Mouse (Mus musculus): ENCODE data around the gene Bsn. TPM values are rescaled to one million over a fixed set of nuclear protein-coding genes. Genes with fewer than 3 reads are reported as not detected.
A peak's percentile ranks its signal among the peaks of the same experiment; 100 is the strongest.

Gene Bsn
- total RNA-seq, 2 experiments from 2014 or later = 0.11 to 0.29 TPM

DNA sequence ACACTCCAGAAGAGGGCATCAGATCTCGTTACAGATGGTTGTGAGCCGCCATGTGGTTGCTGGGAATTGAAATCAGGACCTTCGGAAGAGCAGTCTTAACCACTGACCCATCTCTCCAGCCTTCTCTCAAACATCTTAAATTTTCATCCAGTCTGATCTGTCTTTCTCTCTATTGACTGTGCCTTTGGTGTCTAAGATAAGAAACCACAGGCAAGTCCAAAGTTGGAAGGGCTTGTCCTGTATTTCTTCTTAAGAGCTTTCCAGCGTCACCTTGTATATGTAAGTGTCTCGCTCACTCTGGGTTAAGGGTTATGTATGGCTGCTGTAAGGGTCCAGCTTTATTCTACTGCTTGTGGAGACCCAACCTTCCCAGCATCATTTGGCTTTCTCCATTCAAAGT lies 58.7 kb downstream of the Bsn start:
- DNase-seq = no peak
- intact Hi-C loops (cut with DNase I; ENCODE audit: low total_unique reads) = no loop called here

- DNase-seq = no peak
- intact Hi-C loops (cut with DNase I; ENCODE audit: low total_unique reads) = no loop called here
These were observed 60.9 kb downstream of the Bsn start for GRCm38 (mm10) chr9:108129042-108129948.

DNA sequence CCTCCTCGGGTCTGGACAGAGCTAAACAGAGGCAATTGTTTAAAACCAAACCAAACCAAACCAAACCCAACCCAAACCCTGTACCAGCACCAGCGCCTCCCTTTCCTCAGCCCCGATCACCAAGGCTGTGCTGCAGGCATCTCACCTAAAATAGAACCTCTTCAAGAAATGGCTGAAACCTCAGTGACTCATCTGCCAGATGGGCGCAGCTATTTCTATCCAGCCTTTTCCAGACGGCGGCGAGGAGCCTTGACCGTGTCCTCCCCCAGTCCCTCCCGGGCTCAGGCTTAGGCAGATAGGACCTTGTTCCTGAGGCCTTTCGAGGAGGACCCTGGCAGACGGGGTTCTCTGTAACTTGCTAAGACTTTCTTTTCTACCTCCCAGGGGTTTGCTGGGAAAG lies 61.9 kb downstream of the Bsn start:
- no peak for DNase-seq

GRCm38 (mm10) chr9:108126436-108127180 lies 63.6 kb downstream of the Bsn start:
- intact Hi-C loops (cut with DNase I; ENCODE audit: low total_unique reads) = no loop called here

More for the DNA sequence above, 61.9 kb downstream of the Bsn start:
- intact Hi-C loops (cut with DNase I; ENCODE audit: low total_unique reads) = no loop called here

DNA sequence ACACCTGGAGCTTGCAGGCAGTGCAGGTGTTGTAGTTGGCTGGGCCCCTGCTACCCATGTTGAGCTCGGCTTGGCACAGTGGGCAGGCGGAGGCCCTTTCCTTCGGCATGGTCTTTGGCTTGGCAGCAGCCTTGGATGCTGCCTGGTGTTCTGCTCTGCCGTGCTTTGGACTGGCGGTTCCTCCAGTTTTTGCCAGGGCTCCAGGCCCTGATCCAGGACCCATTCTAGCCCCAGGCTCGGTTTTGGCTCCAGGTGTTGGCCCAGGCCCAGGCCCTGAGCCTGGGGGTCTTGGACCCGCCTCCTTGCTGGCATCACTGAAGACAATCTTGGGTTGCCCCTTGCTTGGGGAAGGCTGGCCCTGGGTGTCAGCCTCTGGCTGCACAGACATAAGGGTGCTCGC lies 64.5 kb downstream of the Bsn start:
- intact Hi-C loops (cut with DNase I; ENCODE audit: low total_unique reads) = no loop called here
- DNase-seq = no peak

More at GRCm38 (mm10) chr9:108126436-108127180, 63.6 kb downstream of the Bsn start:
- DNase-seq = no peak

DNA sequence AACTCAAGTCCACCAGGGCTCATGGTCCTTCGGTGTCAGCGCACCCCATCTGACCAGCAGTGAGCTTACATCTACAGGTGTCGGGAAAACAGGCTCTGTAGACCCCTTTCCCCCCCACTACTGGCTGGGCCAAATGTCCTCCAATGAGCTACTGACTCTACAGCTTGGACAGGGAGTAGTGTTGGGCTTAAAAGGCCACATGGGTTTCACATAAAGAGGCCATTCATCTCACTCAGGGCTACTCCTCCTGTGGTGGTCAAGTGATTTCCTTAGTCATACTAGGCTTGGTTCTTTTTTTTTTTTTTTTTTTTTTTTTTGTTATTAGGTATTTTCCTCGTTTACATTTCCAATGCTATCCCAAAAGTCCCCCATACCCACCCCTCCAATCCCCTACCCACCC lies 66.3 kb downstream of the Bsn start:
- intact Hi-C loops (cut with DNase I; ENCODE audit: low total_unique reads) = no loop called here
- no peak for DNase-seq

DNA sequence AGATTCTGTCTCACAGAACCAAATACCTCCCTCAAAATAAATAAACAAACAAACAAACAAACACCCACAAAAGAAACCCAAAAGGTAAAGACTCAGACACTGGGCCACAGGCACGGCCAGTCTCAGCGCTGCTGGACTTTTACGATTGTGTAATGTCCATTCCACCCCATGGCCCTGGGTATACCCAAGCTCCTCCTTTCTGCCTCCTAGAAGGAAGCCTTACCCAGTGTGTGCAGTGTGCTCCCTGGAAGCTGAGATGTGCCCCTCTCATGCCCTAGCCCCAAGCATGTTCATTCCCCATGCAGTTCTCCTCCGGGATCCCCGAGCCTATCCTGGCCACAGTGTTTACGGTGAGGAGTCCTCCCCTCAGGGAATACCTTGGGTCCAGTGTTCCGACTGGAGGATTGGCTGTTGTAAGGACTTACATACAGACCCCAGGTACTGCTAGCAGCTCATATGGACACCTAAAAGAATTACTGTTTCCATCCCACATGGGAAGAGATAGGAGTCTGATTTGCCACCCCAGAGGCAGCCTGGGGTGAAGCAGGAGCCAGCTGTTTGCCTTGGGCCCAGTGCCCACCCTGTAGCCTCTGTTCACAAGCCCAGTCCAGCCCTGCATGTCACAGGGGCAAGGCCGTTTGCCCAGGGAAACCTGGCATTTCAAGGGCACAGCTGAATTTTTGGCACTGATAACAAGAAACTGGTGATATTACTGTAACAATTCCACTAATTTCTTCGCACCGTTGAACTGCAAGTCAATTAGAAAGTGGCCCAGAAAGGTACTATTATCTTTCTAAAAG lies 68.8 kb downstream of the Bsn start:
- peak; percentile 64 for DNase-seq
- intact Hi-C loops (cut with DNase I; ENCODE audit: low total_unique reads) = no loop called here

- intact Hi-C loops (cut with DNase I; ENCODE audit: low total_unique reads) = no loop called here
These were observed 69.5 kb downstream of the Bsn start for GRCm38 (mm10) chr9:108120671-108121070.

GRCm38 (mm10) chr9:108119891-108120411 lies 70.2 kb downstream of the Bsn start:
- intact Hi-C loops (cut with DNase I; ENCODE audit: low total_unique reads) = no loop called here
- DNase-seq = peak; percentile 65

More at GRCm38 (mm10) chr9:108120671-108121070, 69.5 kb downstream of the Bsn start:
- DNase-seq = no peak

GRCm38 (mm10) chr9:108117143-108117542 lies 73.0 kb downstream of the Bsn start:
- intact Hi-C loops (cut with DNase I; ENCODE audit: low total_unique reads) = no loop called here
- DNase-seq = no peak

DNA sequence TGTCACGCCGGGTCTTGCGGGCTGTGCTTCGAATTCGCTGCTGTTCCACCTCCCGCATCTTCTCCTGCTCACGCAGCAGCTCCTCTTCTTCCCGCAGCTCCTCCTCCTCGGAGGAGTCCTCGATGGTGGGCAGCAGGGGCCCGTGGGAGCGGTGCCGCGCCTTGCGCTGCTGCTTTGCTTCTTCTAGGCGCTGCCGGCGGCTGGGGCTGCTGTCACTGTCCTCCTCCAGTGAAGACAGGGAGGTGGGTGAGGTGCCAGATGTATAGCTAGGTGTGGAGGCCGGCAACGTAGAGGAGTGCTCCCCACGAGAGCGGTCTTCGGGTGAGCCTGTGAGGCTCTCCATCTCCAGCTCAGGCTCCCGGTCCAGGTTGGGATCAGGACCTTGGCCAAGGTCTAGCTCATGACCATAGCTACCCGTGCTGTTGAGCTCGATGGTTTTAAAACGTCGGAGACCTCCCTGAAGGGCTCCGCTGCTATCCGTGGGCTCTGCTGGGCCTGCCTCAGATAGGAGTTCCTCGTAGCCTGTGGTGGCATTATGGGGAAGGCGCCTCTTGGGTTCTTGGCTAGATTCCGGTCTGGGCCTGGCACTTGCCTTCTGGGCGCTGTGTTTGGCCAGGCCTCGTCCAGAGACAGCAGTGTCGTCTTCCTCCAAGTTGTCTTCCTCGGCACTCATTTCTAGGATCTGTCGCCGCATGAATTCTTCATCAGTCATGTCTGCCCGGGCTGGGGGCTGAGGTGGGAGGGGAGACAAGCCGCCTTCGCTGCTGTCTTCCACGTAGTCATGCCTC lies 74.7 kb downstream of the Bsn start:
- DNase-seq = no peak
- intact Hi-C loops (cut with DNase I; ENCODE audit: low total_unique reads) = no loop called here

DNA sequence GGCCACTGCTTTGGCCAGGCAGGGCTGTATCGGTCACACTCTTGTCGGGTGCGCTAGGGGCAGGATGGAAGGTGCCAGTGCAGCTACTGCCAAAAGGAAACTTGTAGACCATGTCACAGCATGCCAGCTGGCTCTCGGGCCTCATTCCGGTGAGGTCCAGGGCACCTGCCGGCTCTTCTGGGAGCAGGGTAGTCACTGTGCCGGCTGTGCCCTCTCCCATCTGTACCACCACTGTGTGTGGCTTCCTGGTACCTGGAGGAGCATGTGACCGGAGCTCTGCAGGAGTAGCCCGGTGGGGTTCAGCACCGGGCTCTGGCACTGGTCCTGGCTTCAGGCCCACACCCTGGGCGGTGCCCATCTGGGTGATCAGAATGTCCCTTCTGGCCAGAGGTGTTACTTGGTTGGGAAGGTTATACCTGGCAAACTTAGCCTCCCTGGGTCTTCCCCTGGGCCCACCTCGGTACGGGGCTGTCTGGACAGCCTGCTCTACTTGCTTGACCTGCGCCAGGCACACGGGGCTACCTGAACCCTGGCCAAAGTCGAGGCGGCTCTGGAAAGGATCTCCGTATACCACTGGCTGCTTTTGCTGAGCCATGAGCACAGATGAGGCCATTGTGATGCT lies 77.4 kb downstream of the Bsn start:
- intact Hi-C loops (cut with DNase I; ENCODE audit: low total_unique reads) = no loop called here
- peak; percentile 77 for DNase-seq

GRCm38 (mm10) chr9:108111593-108112121 lies 78.5 kb downstream of the Bsn start:
- intact Hi-C loops (cut with DNase I; ENCODE audit: low total_unique reads) = no loop called here
- DNase-seq = no peak

GRCm38 (mm10) chr9:108111101-108111592 lies 79.0 kb downstream of the Bsn start:
- intact Hi-C loops (cut with DNase I; ENCODE audit: low total_unique reads) = no loop called here
- DNase-seq = no peak

GRCm38 (mm10) chr9:108110160-108110559 lies 80.0 kb downstream of the Bsn start:
- DNase-seq = no peak
- intact Hi-C loops (cut with DNase I; ENCODE audit: low total_unique reads) = no loop called here

- DNase-seq = no peak
- intact Hi-C loops (cut with DNase I; ENCODE audit: low total_unique reads) = no loop called here
These were observed 82.3 kb downstream of the Bsn start for GRCm38 (mm10) chr9:108107867-108108266.

DNA sequence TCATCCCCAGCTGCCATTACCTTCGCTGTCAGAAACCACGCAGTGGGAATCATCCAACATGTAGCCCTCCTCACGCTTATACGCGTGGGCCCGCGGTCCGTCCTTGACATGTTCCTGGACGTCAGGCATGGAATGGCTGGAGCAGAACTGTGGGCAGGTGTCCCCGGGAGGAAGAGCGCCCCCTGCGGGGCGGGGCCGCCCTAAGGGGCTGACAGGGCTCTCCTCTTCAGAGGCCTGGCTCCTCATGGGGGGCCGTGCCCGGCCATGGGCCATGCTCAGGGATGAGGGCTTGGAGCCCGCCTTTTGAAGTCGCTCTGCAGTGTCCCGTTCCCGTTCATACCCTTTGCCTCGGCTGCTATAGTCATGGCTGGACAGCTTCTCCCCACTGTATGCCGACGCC lies 84.1 kb downstream of the Bsn start:
- intact Hi-C loops (cut with DNase I; ENCODE audit: low total_unique reads) = no loop called here

DNA sequence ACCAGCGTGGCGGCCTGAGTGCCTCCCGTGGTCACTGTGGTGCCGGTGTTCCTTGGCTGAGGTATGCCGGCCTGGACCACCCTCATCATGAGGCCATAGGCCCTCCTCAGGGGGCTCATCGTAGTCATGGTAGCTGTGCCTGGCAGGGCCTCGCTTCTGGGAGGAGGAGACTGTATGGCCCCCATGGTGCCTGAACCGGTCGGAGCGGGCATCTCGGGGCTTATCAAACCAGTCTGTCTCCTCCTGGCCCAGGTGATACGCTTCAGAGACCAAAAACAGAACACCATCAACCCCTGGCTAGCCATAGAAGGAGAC lies 84.7 kb downstream of the Bsn start:
- intact Hi-C loops (cut with DNase I; ENCODE audit: low total_unique reads) = no loop called here
- DNase-seq = no peak

More for the DNA sequence above, 84.1 kb downstream of the Bsn start:
- no peak for DNase-seq
